Mouse (Mus musculus) midbrain, embryonic 10.5 days (tissue): ENCODE measurements around the gene Fezf1. TPM values are rescaled to one million over a fixed set of nuclear protein-coding genes. Genes with fewer than 3 reads are reported as not detected.
A peak's percentile ranks its signal among the peaks of the same experiment; 100 is the strongest.

ENCODE experiments used
- DNase-seq: peaks from one replicate; pipeline ENCODE4 v3.0.0-alpha.2; 2017; ENCODE audit warnings: low spot score
- H3K27ac ChIP-seq: fragments of 300-500 bp; sonication (generic); replicated peaks from 2 replicates; pipeline ENCODE4 v1.5.1; 2016; ENCODE audit warnings: mild to moderate bottlenecking
- H3K27me3 ChIP-seq: fragments of 300-500 bp; sonication (generic); 2 replicates; pipeline ENCODE4 v1.6.1; 2016; ENCODE audit warnings: low read depth, mild to moderate bottlenecking; ENCODE audit not compliant: poor library complexity, severe bottlenecking
- H3K36me3 ChIP-seq: fragments of 300-500 bp; sonication (generic); 2 replicates; pipeline ENCODE4 v1.6.1; 2016; ENCODE audit warnings: mild to moderate bottlenecking, moderate library complexity
- H3K4me1 ChIP-seq: fragments of 300-500 bp; sonication (generic); 2 replicates; pipeline ENCODE4 v1.6.1; 2016
- H3K4me3 ChIP-seq: fragments of 300-500 bp; sonication (generic); 2 replicates; pipeline ENCODE4 v1.5.1; 2016; ENCODE audit warnings: mild to moderate bottlenecking, moderate library complexity
- H3K9me3 ChIP-seq: fragments of 300-500 bp; sonication (generic); replicated peaks from 2 replicates; pipeline ENCODE4 v1.6.1; 2016; ENCODE audit warnings: mild to moderate bottlenecking
- WGBS: fragments of 180-500 bp; shearing (Covaris S2); methylation state at CpG from one replicate; pipeline ENCODE4 v1.1.7; 2016; 5-methylcytosine and 5-hydroxymethylcytosine counted together
- polyA plus RNA-seq: library from polyadenylated mRNA; unstranded; fragments of >200 nt; fragmentation: Nextera tagmentation; extraction: Ambion mirVana; gene quantifications from 2 replicates; pipeline ENCODE4 v1.2.1, GENCODE M21; 2016

Fezf1 gene
- polyA plus RNA-seq, 1 experiment from 2014 or later: 6.4 TPM

DNA sequence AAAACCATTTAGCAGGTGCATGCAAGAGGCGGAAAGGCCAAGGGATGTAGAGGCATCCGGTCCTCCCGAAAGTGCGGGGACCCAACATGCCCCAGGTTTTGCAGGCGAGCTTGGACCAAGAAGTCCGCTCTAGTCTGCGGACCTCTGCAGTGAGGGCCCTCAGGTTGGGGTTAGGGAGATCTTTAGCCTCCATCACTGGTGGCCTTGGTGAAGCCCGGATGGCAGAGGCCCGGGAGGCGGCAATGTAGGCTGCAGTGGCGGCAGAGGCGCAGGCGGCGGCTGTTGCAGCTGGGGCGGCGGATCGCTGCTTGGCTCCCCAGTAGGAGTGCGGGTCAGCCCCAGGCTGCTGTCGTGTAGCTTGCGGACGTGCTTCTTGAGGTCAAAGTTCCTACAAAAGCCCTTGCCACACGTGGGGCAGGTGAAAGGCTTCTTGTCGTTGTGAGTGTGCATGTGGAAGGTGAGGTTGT is 2.6 kb downstream of the Fezf1 start:
- Histone ChIP-seq H3K27me3 (peaks cover 100% of the 10 kb centered on the region), H3K4me3 (peak overlapping the region; percentile 58), H3K4me1 (peaks cover 36% of the 10 kb centered on the region), H3K36me3 (no peaks in the 10 kb centered on the region), H3K27ac (no peak overlapping the region), H3K9me3 (no peaks in the 10 kb centered on the region)
- peak; percentile 70 for DNase-seq
- under 1% methylated on average over 23 of the region's 23 CpGs for WGBS

DNA sequence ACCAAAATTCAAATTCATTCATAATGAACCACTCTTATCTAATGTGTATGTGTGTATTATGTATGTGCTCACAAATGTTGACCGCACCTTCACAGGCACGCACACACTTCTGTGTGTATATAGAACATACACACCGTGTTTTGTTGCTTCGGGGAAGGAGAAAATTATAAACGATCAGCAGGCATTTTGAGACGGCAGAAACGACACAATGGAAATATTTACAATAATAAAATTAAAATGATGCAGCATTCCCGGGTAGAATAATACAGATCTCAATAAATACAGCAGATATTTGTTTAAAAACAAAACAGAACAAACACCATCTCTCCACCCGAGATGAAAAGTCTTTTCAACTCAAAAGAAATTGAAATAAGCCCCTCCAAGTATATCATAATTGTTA is 3.0 kb downstream of the Fezf1 start:
- H3K9me3 ChIP-seq: no peaks in the 10 kb centered on the region
- peak overlapping the region; percentile 58 for H3K4me3 ChIP-seq
- no peak for DNase-seq
- H3K4me1 ChIP-seq: peaks cover 36% of the 10 kb centered on the region
- 19% methylated on average over 9 of the region's 9 CpGs for WGBS
- H3K27me3 ChIP-seq: peaks cover 99% of the 10 kb centered on the region
- no peak overlapping the region for H3K27ac ChIP-seq
- H3K36me3 ChIP-seq: no peaks in the 10 kb centered on the region

DNA sequence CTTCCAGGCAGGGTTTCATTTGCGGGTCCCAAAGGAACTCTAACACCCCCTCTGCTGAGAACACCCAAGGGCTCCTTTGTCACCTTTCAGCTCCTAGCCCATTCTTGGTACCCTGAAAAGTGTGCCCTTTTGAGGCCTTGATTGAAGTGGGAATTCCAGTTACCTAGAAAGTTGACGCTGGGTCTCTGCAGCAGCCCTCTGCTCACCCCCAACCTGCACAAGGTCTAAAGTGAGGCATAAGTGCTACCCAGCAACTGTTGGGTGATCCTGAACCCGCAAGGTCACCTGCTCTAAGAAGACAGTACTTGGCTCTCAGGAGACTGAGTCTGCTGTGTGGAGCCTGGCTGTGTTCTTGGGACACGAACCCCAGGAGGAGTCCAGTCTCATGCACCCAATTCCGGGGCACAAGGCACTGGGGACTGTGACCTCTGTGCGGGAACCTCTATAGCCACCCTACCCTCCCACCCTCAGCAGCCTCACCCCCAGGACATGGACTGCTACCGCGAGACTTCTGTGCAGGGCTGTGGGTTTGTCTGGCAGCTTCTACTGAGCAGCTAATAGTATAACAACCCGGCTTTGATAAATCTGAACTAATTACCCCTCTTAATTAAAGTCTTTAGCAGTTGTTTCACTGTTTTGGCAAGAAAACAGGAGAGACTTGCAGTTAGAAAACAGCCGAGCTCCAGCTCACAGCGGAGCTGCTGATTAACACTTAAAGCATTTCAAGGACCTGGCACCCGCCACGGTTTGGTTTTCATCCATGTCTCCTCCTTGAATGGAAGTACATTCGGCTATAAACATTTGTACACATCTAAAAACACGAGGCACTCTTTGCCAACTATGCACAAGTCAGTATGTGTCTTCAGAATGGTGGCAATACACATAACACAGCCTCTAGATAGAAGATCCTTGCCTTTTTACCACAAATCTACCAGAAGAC is 4.1 kb downstream of the Fezf1 start:
- H3K27me3 ChIP-seq: peaks cover 96% of the 10 kb centered on the region
- H3K4me3 ChIP-seq: no peak overlapping the region
- DNase-seq: no peak
- H3K4me1 ChIP-seq: peaks cover 26% of the 10 kb centered on the region
- H3K27ac ChIP-seq: no peak overlapping the region
- no peaks in the 10 kb centered on the region for H3K36me3 ChIP-seq
- 3% methylated on average over 15 of the region's 15 CpGs for WGBS
- no peaks in the 10 kb centered on the region for H3K9me3 ChIP-seq

DNA sequence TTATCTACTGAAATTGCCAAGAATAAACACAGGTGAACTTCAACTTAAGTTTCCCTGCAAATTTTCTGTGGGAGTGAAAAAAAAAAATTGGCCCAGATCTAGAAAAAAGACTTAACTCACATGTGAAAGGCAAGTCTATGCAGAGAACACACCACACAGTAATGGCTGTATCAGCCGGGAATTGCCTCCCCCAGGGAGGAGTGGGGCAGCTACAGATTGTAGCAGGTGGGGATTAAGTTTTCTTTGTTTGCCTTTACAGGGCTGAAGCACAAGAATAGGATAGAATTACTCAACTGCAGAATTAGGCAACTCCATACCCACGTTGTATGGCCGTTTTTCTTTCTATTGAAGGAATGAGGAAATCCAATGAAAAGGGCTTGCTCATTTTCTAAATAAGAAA is 36.7 kb downstream of the Fezf1 start:
- Histone ChIP-seq H3K27me3 (no peaks in the 10 kb centered on the region), H3K4me1 (no peaks in the 10 kb centered on the region), H3K27ac (no peak overlapping the region), H3K4me3 (no peak overlapping the region), H3K36me3 (no peaks in the 10 kb centered on the region), H3K9me3 (no peaks in the 10 kb centered on the region)
- no peak for DNase-seq
- WGBS: 34% methylated on average over 3 of the region's 3 CpGs

DNA sequence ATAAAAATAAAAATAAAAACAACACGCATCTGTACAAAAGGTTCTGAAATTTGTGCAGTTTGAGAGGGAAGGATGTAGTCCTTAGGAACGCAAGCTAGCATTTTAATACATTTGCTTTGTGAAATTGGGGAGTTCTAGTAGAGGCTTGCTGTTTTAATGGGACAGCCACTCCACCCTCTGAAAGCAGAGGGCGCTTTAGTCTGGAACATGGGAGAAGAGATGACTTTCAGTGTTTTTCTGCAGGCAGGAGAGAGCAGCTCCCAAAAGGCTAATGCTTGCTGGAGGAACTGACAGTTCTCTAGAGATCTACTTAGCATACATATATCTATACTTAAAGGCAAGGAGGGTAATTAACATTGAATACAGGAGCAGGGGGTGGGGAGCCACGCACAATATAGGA is 40.4 kb downstream of the Fezf1 start:
- Histone ChIP-seq H3K27me3 (no peaks in the 10 kb centered on the region), H3K9me3 (no peaks in the 10 kb centered on the region), H3K4me1 (no peaks in the 10 kb centered on the region), H3K36me3 (no peaks in the 10 kb centered on the region), H3K27ac (no peak overlapping the region), H3K4me3 (no peak overlapping the region)
- 61% methylated on average over 4 of the region's 4 CpGs for WGBS
- DNase-seq: no peak

DNA sequence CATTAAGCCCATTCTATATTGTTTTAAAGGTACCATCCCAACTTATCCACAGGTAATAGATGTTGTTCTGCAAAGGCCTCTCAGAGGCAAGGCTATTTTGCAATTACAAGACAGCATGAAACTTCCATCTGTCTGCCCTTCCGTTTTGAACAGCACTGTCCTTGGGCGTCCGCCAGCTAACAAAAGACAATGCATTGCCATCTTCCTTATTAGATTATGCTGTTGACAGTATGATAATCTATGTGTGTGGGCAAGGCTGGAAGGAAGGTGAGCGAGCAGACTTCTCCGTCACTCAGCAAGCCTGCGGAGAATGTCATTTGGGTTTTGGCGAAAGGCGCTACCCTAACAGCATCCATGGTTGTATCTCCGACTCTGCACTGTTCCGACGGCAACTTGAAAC is 45.5 kb downstream of the Fezf1 start:
- WGBS: 91% methylated on average over 11 of the region's 11 CpGs
- Histone ChIP-seq H3K27ac (no peak overlapping the region), H3K4me1 (no peaks in the 10 kb centered on the region), H3K27me3 (no peaks in the 10 kb centered on the region), H3K4me3 (no peak overlapping the region), H3K36me3 (no peaks in the 10 kb centered on the region), H3K9me3 (peaks cover 2% of the 10 kb centered on the region; the same call in 1 of the 2 replicates)
- no peak for DNase-seq

Other genes with a start within 250 kb of the Fezf1 start
- 1.6 and 2.1 TPM in 2 replicates for gene Aass, start 115.4 kb downstream of the Fezf1 start, polyA plus RNA-seq